Mouse (Mus musculus) cerebellum, postnatal 14 days (tissue): ENCODE data around the gene Cdc42ep1.

Source experiments
- DNase-seq, 2 experiments: peaks; one replicate each; pipeline ENCODE4 v3.0.0; 2021; ENCODE audit warnings: mixed read lengths in 2 of 2

Cdc42ep1 gene

GRCm38 (mm10) chr15:78842371-78843163 is at the start of gene Cdc42ep1:
Cdc42ep1 (plus strand) TSS chr15:78842624.
- DNase-seq = peak in 1 of 2 experiments; percentile 38

GRCm38 (mm10) chr15:78796196-78797059 is 46.0 kb upstream of the Cdc42ep1 start:
- peak; percentile 69 to 83 for DNase-seq

- no peak for DNase-seq
Measured at GRCm38 (mm10) chr15:78797060-78797329, 45.4 kb upstream of the Cdc42ep1 start.

- peak; percentile 76 for DNase-seq
Measured at GRCm38 (mm10) chr15:78799029-78799428, 43.4 kb upstream of the Cdc42ep1 start.

- no peak for DNase-seq
Measured at GRCm38 (mm10) chr15:78801571-78801970, 40.9 kb upstream of the Cdc42ep1 start.

- no peak for DNase-seq
Measured at GRCm38 (mm10) chr15:78801971-78802741, 40.3 kb upstream of the Cdc42ep1 start.

- DNase-seq = no peak
Measured at GRCm38 (mm10) chr15:78802776-78803391, 39.5 kb upstream of the Cdc42ep1 start, which contains the start of gene Card10. Card10 (minus strand) TSS chr15:78803042.

- DNase-seq = peak; percentile 36 to 40
Measured at GRCm38 (mm10) chr15:78803499-78803900, 38.9 kb upstream of the Cdc42ep1 start.

- no peak for DNase-seq
Measured at GRCm38 (mm10) chr15:78804326-78804725, 38.1 kb upstream of the Cdc42ep1 start.

GRCm38 (mm10) chr15:78805351-78805750 is 37.1 kb upstream of the Cdc42ep1 start:
- no peak for DNase-seq

GRCm38 (mm10) chr15:78806614-78807013 is 35.8 kb upstream of the Cdc42ep1 start:
- DNase-seq = no peak

GRCm38 (mm10) chr15:78807141-78807540 is 35.3 kb upstream of the Cdc42ep1 start:
- no peak for DNase-seq

GRCm38 (mm10) chr15:78808980-78809379 is 33.4 kb upstream of the Cdc42ep1 start:
- DNase-seq = no peak

GRCm38 (mm10) chr15:78809739-78810138 is 32.7 kb upstream of the Cdc42ep1 start:
- no peak for DNase-seq

- no peak for DNase-seq
Measured at GRCm38 (mm10) chr15:78810146-78810545, 32.3 kb upstream of the Cdc42ep1 start.

GRCm38 (mm10) chr15:78813603-78814002 is 28.8 kb upstream of the Cdc42ep1 start:
- DNase-seq = no peak

- DNase-seq = no peak
Measured at GRCm38 (mm10) chr15:78815314-78816073, 26.9 kb upstream of the Cdc42ep1 start.

GRCm38 (mm10) chr15:78816074-78816391 is 26.4 kb upstream of the Cdc42ep1 start:
- DNase-seq = no peak

GRCm38 (mm10) chr15:78826213-78827204 is 15.9 kb upstream of the Cdc42ep1 start:
- peak; percentile 83 to 87 for DNase-seq

GRCm38 (mm10) chr15:78828315-78828714 is 14.1 kb upstream of the Cdc42ep1 start:
- DNase-seq = no peak

- DNase-seq = no peak
Measured at GRCm38 (mm10) chr15:78829636-78830035, 12.8 kb upstream of the Cdc42ep1 start.
